ENCODE assay signal across 16 mouse cellular contexts in genomic region chr10:69313944-69314343, GRCm38 (mm10).
"Had no signal": no experiment of that assay in that cellular context is flagged by ENCODE, and none has a peak within 500 bp of the region (broad histone marks: within the 10 kb centered on the region; RNA-seq: fewer than 3 reads in every experiment).

No protein-coding gene starts in this region.

- H3K9ac ChIP-seq: kidney, embryonic 15.5 days; liver, embryonic 14.5 days; liver, postnatal 0 days; lung, embryonic 14.5 days; neural tube, embryonic 12.5 days had no signal

- H3K4me2 ChIP-seq: kidney, embryonic 15.5 days; liver, embryonic 11.5 days; lung, embryonic 14.5 days; neural tube, embryonic 12.5 days had no signal

- H3K9me3 ChIP-seq: kidney, embryonic 15.5 days; midbrain, embryonic 10.5 days; neural tube, embryonic 12.5 days had no signal

- H3K36me3 ChIP-seq: kidney, embryonic 15.5 days; midbrain, embryonic 10.5 days; neural tube, embryonic 12.5 days had no signal

- H3K27me3 ChIP-seq: kidney, embryonic 15.5 days; neural tube, embryonic 12.5 days had no signal

- H3K4me1 ChIP-seq: midbrain, embryonic 10.5 days; neural tube, embryonic 12.5 days had no signal

- H3K27ac ChIP-seq: kidney, embryonic 15.5 days; liver, embryonic 14.5 days; macrophage; midbrain, embryonic 10.5 days; neural tube, embryonic 12.5 days had no signal

- H3K4me3 ChIP-seq: kidney, embryonic 15.5 days; midbrain, embryonic 10.5 days; neural tube, embryonic 12.5 days had no signal

- ATAC-seq: intestine, postnatal 0 days; liver, postnatal 0 days; lung, postnatal 0 days had no signal

- DNase-seq: kidney, adult 2 months; kidney, postnatal 14 days; kidney, postnatal 4 days; left cerebral cortex, postnatal 4 days; liver, postnatal 0 days; lung, embryonic 14.5 days; midbrain, embryonic 14.5 days; thymus, postnatal 25 days had no signal
